Mouse (Mus musculus) adrenal gland, adult 2 months (tissue): ENCODE measurements around the gene Eml3. TPM values are rescaled to one million over a fixed set of nuclear protein-coding genes. Genes with fewer than 3 reads are reported as not detected.

Source experiments
- DNase-seq: peaks from one replicate; pipeline ENCODE4 v3.0.0; 2021
- microRNA-seq, 2 experiments: library from miRNA; unstranded; fragments of <30 nt; microRNA quantifications; one replicate each; pipeline ENCODE4 v1.2.0; 2021
- polyA plus RNA-seq: library from polyadenylated mRNA; depleted of rRNA; stranded (reverse); fragments of >200 nt; gene quantifications from 2 replicates; pipeline ENCODE4 v1.2.3, GENCODE M21; 2012; rRNA removed
- total RNA-seq, 2 experiments: library from RNA; stranded (reverse); gene quantifications; 2 replicates each; pipeline ENCODE4 v1.2.3; 2021

The Eml3 gene
- total and polyA plus RNA-seq, 3 experiments: 39.7 to 80.7 (median 51.0) TPM

- no peak for DNase-seq
Measured at GRCm38 (mm10) chr19:8988346-8989065, 59.2 kb downstream of the Eml3 start.

- DNase-seq: peak; percentile 94
Measured at GRCm38 (mm10) chr19:8989066-8989566, 59.8 kb downstream of the Eml3 start, which contains the start of gene Ahnak. Gene Ahnak (plus strand): TSS chr19:8989284.

- DNase-seq: peak; percentile 92
Measured at GRCm38 (mm10) chr19:8989567-8990431, 60.4 kb downstream of the Eml3 start.

- DNase-seq: no peak
Measured at GRCm38 (mm10) chr19:8990432-8991102, 61.2 kb downstream of the Eml3 start.

Small RNA genes within 50 kb of the gene (microRNA-seq; reads per million reads assigned to microRNA genes)
- 0 to 0.22 reads per million in 2 experiments for gene Mir5136

Other genes with a start within 250 kb of the Eml3 start
Only the 30 nearest of the 32 such genes appear.
- 10 to 100 TPM; 54.3 to 77.1 TPM for gene Wdr74, start 193.7 kb upstream of the Eml3 start, total RNA-seq
- gene Wdr74, start 193.7 kb upstream of the Eml3 start, polyA plus RNA-seq: 23.4 and 24.0 TPM in 2 replicates
- gene 1700092M07Rik, start 188.8 kb upstream of the Eml3 start, total RNA-seq: under 1 TPM; 0.79 to 0.84 TPM
- not detected in 2 replicates for gene 1700092M07Rik, start 188.8 kb upstream of the Eml3 start, polyA plus RNA-seq
- 10 to 100 TPM; 80.4 to 95.4 TPM for gene Stx5a, start 188.1 kb upstream of the Eml3 start, total RNA-seq
- 67.1 and 73.5 TPM in 2 replicates for gene Stx5a, start 188.1 kb upstream of the Eml3 start, polyA plus RNA-seq
- gene Nxf1, start 172.5 kb upstream of the Eml3 start, total RNA-seq: 100 to 1,000 TPM; 102 to 165 TPM
- gene Nxf1, start 172.5 kb upstream of the Eml3 start, polyA plus RNA-seq: 43.4 and 48.0 TPM in 2 replicates
- 100 to 1,000 TPM; 114 to 134 TPM for gene Tmem223, start 158.6 kb upstream of the Eml3 start, total RNA-seq
- 352 and 381 TPM in 2 replicates for gene Tmem223, start 158.6 kb upstream of the Eml3 start, polyA plus RNA-seq
- 10 to 100 TPM; 60.9 to 62.7 TPM for gene Tmem179b, start 155.1 kb upstream of the Eml3 start, total RNA-seq
- 163 and 218 TPM in 2 replicates for gene Tmem179b, start 155.1 kb upstream of the Eml3 start, polyA plus RNA-seq
- gene Taf6l, start 143.1 kb upstream of the Eml3 start, total RNA-seq: 10 to 100 TPM; 11.9 to 17.2 TPM
- gene Taf6l, start 143.1 kb upstream of the Eml3 start, polyA plus RNA-seq: 22.4 and 25.1 TPM in 2 replicates
- 100 to 1,000 TPM in 1 of 2 experiments, 10 to 100 TPM in 1; 71.9 to 103 TPM for gene Polr2g, start 131.0 kb upstream of the Eml3 start, total RNA-seq
- gene Polr2g, start 131.0 kb upstream of the Eml3 start, polyA plus RNA-seq: 24.0 and 25.9 TPM in 2 replicates
- 1 to 10 TPM; 2.1 to 3.4 TPM for gene Zbtb3, start 127.0 kb upstream of the Eml3 start, total RNA-seq
- gene Zbtb3, start 127.0 kb upstream of the Eml3 start, polyA plus RNA-seq: 1.9 and 2.4 TPM in 2 replicates
- 10 to 100 TPM; 28.8 to 39.3 TPM for gene Ttc9c, start 110.2 kb upstream of the Eml3 start, total RNA-seq
- 5.4 and 7.0 TPM in 2 replicates for gene Ttc9c, start 110.2 kb upstream of the Eml3 start, polyA plus RNA-seq
- gene Hnrnpul2, start 109.5 kb upstream of the Eml3 start, total RNA-seq: 10 to 100 TPM; 56.3 to 57.4 TPM
- gene Hnrnpul2, start 109.5 kb upstream of the Eml3 start, polyA plus RNA-seq: 8.4 and 10.0 TPM in 2 replicates
- gene AC129217.1, start 99.8 kb upstream of the Eml3 start, total RNA-seq: 10 to 100 TPM in 1 of 2 experiments, not detected in 1; 11.6 TPM
- gene AC129217.1, start 99.8 kb upstream of the Eml3 start, polyA plus RNA-seq: not detected in 2 replicates
- 100 to 1,000 TPM; 178 to 191 TPM for gene Bscl2, start 92.1 kb upstream of the Eml3 start, total RNA-seq
- 373 and 386 TPM in 2 replicates for gene Bscl2, start 92.1 kb upstream of the Eml3 start, polyA plus RNA-seq
- gene Gng3, start 90.4 kb upstream of the Eml3 start, total RNA-seq: 1 to 10 TPM; 5.7 to 7.0 TPM
- 6.8 and 7.3 TPM in 2 replicates for gene Gng3, start 90.4 kb upstream of the Eml3 start, polyA plus RNA-seq
- gene Lrrn4cl, start 78.8 kb upstream of the Eml3 start, total RNA-seq: 1 to 10 TPM; 2.2 to 6.2 TPM
- 1.2 and 1.3 TPM in 2 replicates for gene Lrrn4cl, start 78.8 kb upstream of the Eml3 start, polyA plus RNA-seq
- gene Ubxn1, start 58.1 kb upstream of the Eml3 start, total RNA-seq: 100 to 1,000 TPM; 197 to 224 TPM
- gene Ubxn1, start 58.1 kb upstream of the Eml3 start, polyA plus RNA-seq: 140 and 142 TPM in 2 replicates
- gene Uqcc3, start 48.6 kb upstream of the Eml3 start, total RNA-seq: 10 to 100 TPM; 48.7 to 76.9 TPM
- gene Uqcc3, start 48.6 kb upstream of the Eml3 start, polyA plus RNA-seq: 16.0 and 18.1 TPM in 2 replicates
- 10 to 100 TPM in 1 of 2 experiments, 1 to 10 TPM in 1; 5.8 to 13.3 TPM for gene Lbhd1, start 45.8 kb upstream of the Eml3 start, total RNA-seq
- gene Lbhd1, start 45.8 kb upstream of the Eml3 start, polyA plus RNA-seq: 0.28 and 1.1 TPM in 2 replicates
- gene Gm49403, start 45.6 kb upstream of the Eml3 start, total RNA-seq: not detected
- gene Gm49403, start 45.6 kb upstream of the Eml3 start, polyA plus RNA-seq: not detected in 2 replicates
- gene 1810009A15Rik, start 40.7 kb upstream of the Eml3 start, total RNA-seq: 10 to 100 TPM; 46.8 to 53.6 TPM
- gene 1810009A15Rik, start 40.7 kb upstream of the Eml3 start, polyA plus RNA-seq: 4.3 and 5.6 TPM in 2 replicates
- gene Gm49416, start 40.6 kb upstream of the Eml3 start, total RNA-seq: 1 to 10 TPM; 3.2 to 4.5 TPM
- not detected in 2 replicates for gene Gm49416, start 40.6 kb upstream of the Eml3 start, polyA plus RNA-seq
- 10 to 100 TPM; 21.5 to 23.7 TPM for gene Ints5, start 36.5 kb upstream of the Eml3 start, total RNA-seq
- gene Ints5, start 36.5 kb upstream of the Eml3 start, polyA plus RNA-seq: 23.5 and 29.6 TPM in 2 replicates
- gene Ganab, start 31.5 kb upstream of the Eml3 start, total RNA-seq: 100 to 1,000 TPM; 172 to 199 TPM
- gene Ganab, start 31.5 kb upstream of the Eml3 start, polyA plus RNA-seq: 77.2 and 98.7 TPM in 2 replicates
- 10 to 100 TPM; 57.0 to 70.5 TPM for gene B3gat3, start 9.2 kb upstream of the Eml3 start, total RNA-seq
- 147 and 159 TPM in 2 replicates for gene B3gat3, start 9.2 kb upstream of the Eml3 start, polyA plus RNA-seq
- 10 to 100 TPM; 37.0 to 46.9 TPM for gene Rom1, start 196 bp upstream of the Eml3 start, total RNA-seq
- gene Rom1, start 196 bp upstream of the Eml3 start, polyA plus RNA-seq: 105 and 116 TPM in 2 replicates
- gene Mta2, start 12.3 kb downstream of the Eml3 start, total RNA-seq: 10 to 100 TPM; 81.8 to 86.1 TPM
- gene Mta2, start 12.3 kb downstream of the Eml3 start, polyA plus RNA-seq: 15.9 and 20.6 TPM in 2 replicates
- 10 to 100 TPM; 19.6 to 23.9 TPM for gene Tut1, start 24.3 kb downstream of the Eml3 start, total RNA-seq
- gene Tut1, start 24.3 kb downstream of the Eml3 start, polyA plus RNA-seq: 16.3 and 22.4 TPM in 2 replicates
- 100 to 1,000 TPM; 331 to 355 TPM for gene Eef1g, start 37.5 kb downstream of the Eml3 start, total RNA-seq
- gene Eef1g, start 37.5 kb downstream of the Eml3 start, polyA plus RNA-seq: 63.8 and 90.8 TPM in 2 replicates
- gene Ahnak, start 59.7 kb downstream of the Eml3 start, total RNA-seq: 100 to 1,000 TPM in 1 of 2 experiments, 10 to 100 TPM in 1; 91.1 to 152 TPM
- 5.4 and 7.4 TPM in 2 replicates for gene Ahnak, start 59.7 kb downstream of the Eml3 start, polyA plus RNA-seq
- gene Scgb1a1, start 158.4 kb downstream of the Eml3 start, total RNA-seq: not detected
- gene Scgb1a1, start 158.4 kb downstream of the Eml3 start, polyA plus RNA-seq: 4.5 TPM in 1 of 2 replicates, not detected in the other